Mouse (Mus musculus) embryonic fibroblast, embryonic 13.5 days (primary cell): ENCODE measurements around the gene Adgrb3.

Source experiments
- CTCF ChIP-seq: IDR thresholded peaks from 2 replicates; pipeline ENCODE4 v1.5.1; 2011; ENCODE audit warnings: mild to moderate bottlenecking, control low read depth, low read length, moderate library complexity, borderline replicate concordance; ENCODE audit not compliant: insufficient read depth
- POLR2A ChIP-seq: IDR thresholded peaks from 2 replicates; pipeline ENCODE4 v1.6.1; 2011; ENCODE audit warnings: low read depth, mild to moderate bottlenecking, control low read depth, low read length, moderate library complexity

- TF ChIP-seq CTCF (no peak), POLR2A (no peak)
Observed at GRCm38 (mm10) chr1:25227880-25228279, 601.6 kb downstream of the Adgrb3 start.
